Mouse (Mus musculus) intestine, postnatal 0 days (tissue): ENCODE measurements around the gene Junb. TPM values are rescaled to one million over a fixed set of nuclear protein-coding genes. Genes with fewer than 3 reads are reported as not detected.

ENCODE experiments used
- ATAC-seq: fragments of 200-750 bp; cut with Nextera tagmentation; 2 replicates; pipeline ENCODE4 v1.8.0; 2017; ENCODE audit warnings: mild to moderate bottlenecking, moderate TSS enrichment, moderate library complexity
- H3K27ac ChIP-seq: fragments of 300-500 bp; sonication (generic); 2 replicates; pipeline ENCODE4 v1.5.1; 2014; ENCODE audit warnings: mild to moderate bottlenecking, low read depth, low read length, moderate library complexity
- H3K27me3 ChIP-seq: fragments of 300-500 bp; sonication (generic); replicated peaks from 2 replicates; pipeline ENCODE4 v1.6.1; 2014; ENCODE audit warnings: low read length, mixed read lengths; ENCODE audit not compliant: control insufficient read depth, insufficient read depth
- H3K36me3 ChIP-seq: fragments of 300-500 bp; sonication (generic); 2 replicates; pipeline ENCODE4 v1.6.1; 2014; ENCODE audit warnings: mild to moderate bottlenecking, moderate library complexity; ENCODE audit not compliant: control insufficient read depth, insufficient read depth
- H3K4me1 ChIP-seq: fragments of 300-500 bp; sonication (generic); replicated peaks from 2 replicates; pipeline ENCODE4 v1.6.1; 2014; ENCODE audit warnings: antibody characterized with exemption, low read length, mixed read lengths; ENCODE audit not compliant: control insufficient read depth, insufficient read depth
- H3K4me2 ChIP-seq: fragments of 300-500 bp; sonication (generic); replicated peaks from 2 replicates; pipeline ENCODE4 v1.6.1; 2014; ENCODE audit warnings: low read depth, mild to moderate bottlenecking, moderate library complexity
- H3K4me3 ChIP-seq: fragments of 300-500 bp; sonication (generic); 2 replicates; pipeline ENCODE4 v1.5.1; 2014; ENCODE audit warnings: low read depth, low read length
- H3K9ac ChIP-seq: fragments of 300-500 bp; sonication (generic); 2 replicates; pipeline ENCODE4 v1.6.1; 2014; ENCODE audit warnings: mild to moderate bottlenecking, low read depth, low read length
- H3K9me3 ChIP-seq: fragments of 300-500 bp; sonication (generic); 2 replicates; pipeline ENCODE4 v1.6.1; 2016; ENCODE audit warnings: mixed run types; ENCODE audit not compliant: control insufficient read depth
- CTCF ChIP-seq: sonication (generic); IDR thresholded peaks from 2 replicates; pipeline ENCODE4 v1.5.1; 2016; ENCODE audit warnings: low read depth, mild to moderate bottlenecking, control low read depth, antibody characterized with exemption, moderate library complexity
- WGBS: fragments of 180-500 bp; shearing (Covaris S2); extraction: QIAGEN DNeasy Blood & Tissue Kit; methylation state at CpG from one replicate; pipeline ENCODE4 v1.1.7; 2014; 5-methylcytosine and 5-hydroxymethylcytosine counted together
- polyA plus RNA-seq: library from polyadenylated mRNA; unstranded; fragments of >200 nt; fragmentation: Nextera tagmentation; extraction: Ambion mirVana; gene quantifications from 2 replicates; pipeline ENCODE4 v1.2.1, GENCODE M21; 2015

Gene Junb
- polyA plus RNA-seq, 1 experiment from 2014 or later, result 47.6 TPM

GRCm38 (mm10) chr8:85023846-85024245 lies 45.3 kb upstream of the Junb start:
- no peak overlapping the region for H3K9ac ChIP-seq

GRCm38 (mm10) chr8:85021514-85022055 lies 43.1 kb upstream of the Junb start:
- H3K9ac ChIP-seq, result no peak overlapping the region
- H3K36me3 ChIP-seq, result peaks cover 54% of the 10 kb centered on the region
- H3K27me3 ChIP-seq, result no peaks in the 10 kb centered on the region
- WGBS, result 97% methylated on average over 3 of the region's 3 CpGs
- H3K4me1 ChIP-seq, result 0 out of 2 replicates have a peak, but pooled peaks cover 2% of the 10 kb centered on the region
- no peaks in the 10 kb centered on the region for H3K9me3 ChIP-seq
- TF ChIP-seq CTCF, result peak; percentile 31
- H3K27ac ChIP-seq, result no peak overlapping the region
- H3K4me2 ChIP-seq, result no peak overlapping the region
- ATAC-seq, result no peak
- no peak overlapping the region for H3K4me3 ChIP-seq

More at GRCm38 (mm10) chr8:85023846-85024245, 45.3 kb upstream of the Junb start:
- Histone ChIP-seq H3K4me1 (0 out of 2 replicates have a peak, but pooled peaks cover 5% of the 10 kb centered on the region), H3K9me3 (no peaks in the 10 kb centered on the region), H3K4me2 (peak overlapping the region; percentile 91; the same call in 1 of the 2 replicates), H3K27ac (no peak overlapping the region), H3K4me3 (no peak overlapping the region; the same call in 1 of the 2 replicates), H3K27me3 (no peaks in the 10 kb centered on the region), H3K36me3 (peaks cover 40% of the 10 kb centered on the region)
- no peak for TF ChIP-seq CTCF
- ATAC-seq, result no peak
- 94% methylated on average over 3 of the region's 3 CpGs for WGBS

GRCm38 (mm10) chr8:85017209-85017608 lies 38.7 kb upstream of the Junb start:
- ATAC-seq, result no peak
- no peak for TF ChIP-seq CTCF
- H3K9ac ChIP-seq, result no peak overlapping the region
- no peak overlapping the region for H3K27ac ChIP-seq
- no peaks in the 10 kb centered on the region for H3K4me1 ChIP-seq
- H3K27me3 ChIP-seq, result peaks cover 9% of the 10 kb centered on the region
- no peak overlapping the region for H3K4me3 ChIP-seq
- H3K36me3 ChIP-seq, result peaks cover 37% of the 10 kb centered on the region
- H3K4me2 ChIP-seq, result no peak overlapping the region
- 54% methylated on average over 5 of the region's 5 CpGs for WGBS
- no peaks in the 10 kb centered on the region for H3K9me3 ChIP-seq

- H3K27me3 ChIP-seq, result peaks cover 11% of the 10 kb centered on the region
- H3K27ac ChIP-seq, result no peak overlapping the region
- peaks cover 34% of the 10 kb centered on the region for H3K36me3 ChIP-seq
- ATAC-seq, result no peak
- no peak overlapping the region for H3K4me2 ChIP-seq
- no peaks in the 10 kb centered on the region for H3K9me3 ChIP-seq
- H3K9ac ChIP-seq, result no peak overlapping the region
- no peak overlapping the region for H3K4me3 ChIP-seq
- 57% methylated on average over 10 of the region's 10 CpGs for WGBS
- no peaks in the 10 kb centered on the region for H3K4me1 ChIP-seq
- no peak for TF ChIP-seq CTCF
Observed at GRCm38 (mm10) chr8:85016724-85017123, 38.2 kb upstream of the Junb start.

- Histone ChIP-seq H3K27me3 (peaks cover 25% of the 10 kb centered on the region), H3K9me3 (no peaks in the 10 kb centered on the region), H3K36me3 (peaks cover 20% of the 10 kb centered on the region), H3K27ac (no peak within 1 kb of the TSS), H3K4me2 (peak within 1 kb of the TSS; percentile 65), H3K4me3 (peak within 1 kb of the TSS; percentile 26), H3K4me1 (no peaks in the 10 kb centered on the region), H3K9ac (no peak within 1 kb of the TSS)
- no peak for TF ChIP-seq CTCF
- no peak for ATAC-seq
- 46% methylated on average over 2 of the region's 2 CpGs for WGBS
Observed at GRCm38 (mm10) chr8:85014431-85014830, 35.9 kb upstream of the Junb start, which contains the start of gene Best2. Best2 (minus strand) TSS chr8:85014531.

GRCm38 (mm10) chr8:85013230-85013840 lies 34.8 kb upstream of the Junb start:
- peak overlapping the region; percentile 65 for H3K4me2 ChIP-seq
- ATAC-seq, result peak; percentile 60
- H3K27me3 ChIP-seq, result peaks cover 32% of the 10 kb centered on the region
- H3K9me3 ChIP-seq, result no peaks in the 10 kb centered on the region
- 5% methylated on average over 25 of the region's 26 CpGs for WGBS
- peaks cover 9% of the 10 kb centered on the region for H3K36me3 ChIP-seq
- H3K9ac ChIP-seq, result no peak overlapping the region
- TF ChIP-seq CTCF, result peak; percentile 84
- no peaks in the 10 kb centered on the region for H3K4me1 ChIP-seq
- H3K4me3 ChIP-seq, result peak overlapping the region; percentile 26
- H3K27ac ChIP-seq, result no peak overlapping the region
